ENCODE assay signal across 13 mouse cellular contexts in genomic region chr3:99255411-99256365, GRCm38 (mm10). TPM values are rescaled to one million over a fixed set of nuclear protein-coding genes. Genes with fewer than 3 reads are reported as not detected.
A peak's percentile ranks its signal among the peaks of the same experiment; 100 is the strongest.
DNase-seq lines count a peak whose midpoint lies in the region; ATAC-seq and TF ChIP-seq lines count a peak whose summit lies in the region.
"Had no signal": no experiment of that assay in that cellular context is flagged by ENCODE, and none has a peak within 500 bp of the region (broad histone marks: within the 10 kb centered on the region; RNA-seq: fewer than 3 reads in every experiment).

No protein-coding gene starts in this region.

- no peaks in the 10 kb centered on the region for H3K9me3 ChIP-seq in liver, embryonic 11.5 days (ENCODE audit: control insufficient read depth, low read length)
- H3K9me3 ChIP-seq in embryonic facial prominence, embryonic 12.5 days = no peaks in the 10 kb centered on the region
- no peaks in the 10 kb centered on the region for H3K9me3 ChIP-seq in limb, embryonic 15.5 days
- H3K9me3 ChIP-seq: liver, embryonic 13.5 days had no signal

- TF ChIP-seq POLR2A in brain, embryonic 14.5 days (IDR thresholded peaks at IDR 0.05; ENCODE audit: borderline replicate concordance, extremely low read depth, insufficient read depth, insufficient read length, poor library complexity, severe bottlenecking) = no peak

- peaks cover 96% of the 10 kb centered on the region for H3K27me3 ChIP-seq in liver, embryonic 11.5 days (replicated peaks; ENCODE audit: control insufficient read depth, insufficient read depth, low read length)
- peaks cover 74% of the 10 kb centered on the region for H3K27me3 ChIP-seq in embryonic facial prominence, embryonic 12.5 days
- peaks cover 15% of the 10 kb centered on the region; the same call in 1 of the 2 replicates for H3K27me3 ChIP-seq in limb, embryonic 15.5 days

- H3K27ac ChIP-seq in liver, embryonic 11.5 days (ENCODE audit: low read depth, low read length) = no peak overlapping the region
- peak overlapping the region; percentile 17; the same call in 1 of the 2 replicates for H3K27ac ChIP-seq in embryonic facial prominence, embryonic 12.5 days
- H3K27ac ChIP-seq in limb, embryonic 15.5 days = peak overlapping the region; percentile 97
- H3K27ac ChIP-seq: liver, embryonic 13.5 days had no signal

- no peak overlapping the region for H3K4me2 ChIP-seq in liver, embryonic 11.5 days
- peak overlapping the region; percentile 66 for H3K4me2 ChIP-seq in embryonic facial prominence, embryonic 12.5 days (replicated peaks)
- H3K4me2 ChIP-seq in limb, embryonic 15.5 days = peak overlapping the region; percentile 55
- H3K4me2 ChIP-seq: liver, embryonic 13.5 days had no signal

- WGBS in liver, embryonic 11.5 days = 10% methylated on average over 11 of the region's 11 CpGs
- 8% methylated on average over 11 of the region's 11 CpGs for WGBS in embryonic facial prominence, embryonic 12.5 days
- WGBS in limb, embryonic 15.5 days = 14% methylated on average over 11 of the region's 11 CpGs

- H3K4me3 ChIP-seq in liver, embryonic 11.5 days (ENCODE audit: low read depth, low read length) = no peak overlapping the region
- peak overlapping the region; percentile 54 for H3K4me3 ChIP-seq in embryonic facial prominence, embryonic 12.5 days
- H3K4me3 ChIP-seq in limb, embryonic 15.5 days = peak overlapping the region; percentile 65
- H3K4me3 ChIP-seq: liver, embryonic 13.5 days had no signal

- no peak for ATAC-seq in liver, embryonic 11.5 days (replicated peaks; ENCODE audit: low FRiP score)
- no peak for ATAC-seq in embryonic facial prominence, embryonic 12.5 days (ENCODE audit: insufficient number of reproducible peaks, insufficient read depth, low FRiP score, low TSS enrichment)
- no peak for ATAC-seq in limb, embryonic 15.5 days (ENCODE audit: insufficient number of reproducible peaks, low FRiP score, low TSS enrichment, low read depth)
- ATAC-seq: intestine, embryonic 16.5 days had no signal

- peak; percentile 33 for DNase-seq in liver, embryonic 11.5 days (ENCODE audit: low spot score)
- no peak for DNase-seq in liver
- peak; percentile 38 for DNase-seq in brain, embryonic 14.5 days (ENCODE audit: low read depth)
- DNase-seq in natural killer cell, adult 2 months (ENCODE audit: low spot score in 2 of 2) = no peak
- DNase-seq in left cerebral cortex, adult 9 months (ENCODE audit: low spot score in 2 of 2) = no peak
- DNase-seq: adrenal gland, postnatal 14 days; cerebellum, adult 11 months; kidney, postnatal 25 days; liver, embryonic 13.5 days had no signal

- H3K36me3 ChIP-seq in liver, embryonic 11.5 days (ENCODE audit: control insufficient read depth, insufficient read depth, low read length) = no peaks in the 10 kb centered on the region
- no peaks in the 10 kb centered on the region for H3K36me3 ChIP-seq in embryonic facial prominence, embryonic 12.5 days
- no peaks in the 10 kb centered on the region for H3K36me3 ChIP-seq in limb, embryonic 15.5 days
- H3K36me3 ChIP-seq: liver, embryonic 13.5 days had no signal

- TF ChIP-seq CTCF in brain, embryonic 14.5 days (IDR thresholded peaks at IDR 0.05; ENCODE audit: borderline replicate concordance, extremely low read depth, insufficient read depth, insufficient read length) = no peak

- H3K4me1 ChIP-seq in liver, embryonic 11.5 days (replicated peaks; ENCODE audit: control insufficient read depth, insufficient read depth, low read length) = peaks cover 3% of the 10 kb centered on the region
- H3K4me1 ChIP-seq in embryonic facial prominence, embryonic 12.5 days = no peaks in the 10 kb centered on the region
- H3K4me1 ChIP-seq in limb, embryonic 15.5 days = peaks cover 28% of the 10 kb centered on the region

- no peak overlapping the region for H3K9ac ChIP-seq in liver, embryonic 11.5 days (ENCODE audit: low read depth, low read length)
- peak overlapping the region; percentile 70 for H3K9ac ChIP-seq in embryonic facial prominence, embryonic 12.5 days
- peak overlapping the region; percentile 88 for H3K9ac ChIP-seq in limb, embryonic 15.5 days
- H3K9ac ChIP-seq: liver, embryonic 13.5 days had no signal

RNA-seq across cellular contexts. Expression of gene Tbx15, which starts 15.5 kb away (rescaled TPM):
- polyA plus RNA-seq in liver, embryonic 11.5 days (2014; fragmentation: Nextera tagmentation; extraction: Ambion mirVana) = 0.29 and 0.45 TPM in 2 replicates
- polyA plus RNA-seq in brain, embryonic 14.5 days (2012; rRNA removed) = 3.1 and 4.2 TPM in 2 replicates
- polyA plus RNA-seq in embryonic facial prominence, embryonic 12.5 days (2016; fragmentation: Nextera tagmentation; extraction: Ambion mirVana) = 14.5 and 15.2 TPM in 2 replicates
- polyA plus RNA-seq in limb, embryonic 15.5 days (2015; fragmentation: Nextera tagmentation; extraction: Ambion mirVana) = 21.9 and 24.0 TPM in 2 replicates
- polyA plus RNA-seq: spleen, adult 2 months had no signal

Comparison
In these comparisons a context has a peak if more than half of its experiments do, and no peak if none do; other contexts are left out.
1. DNase-seq: peak in liver, embryonic 11.5 days (single experiment) and brain, embryonic 14.5 days (single experiment); none in liver (single experiment), natural killer cell, adult 2 months (0 of 2) and left cerebral cortex, adult 9 months (0 of 2).